Mouse (Mus musculus): Measurements from ENCODE around the gene Tbc1d22b.
"Not testable (repeated sequence)": the region's sequence is repeated elsewhere in the genome, so short reads cannot be mapped to it uniquely, and the experiment has no call there.

The Tbc1d22b gene

DNA sequence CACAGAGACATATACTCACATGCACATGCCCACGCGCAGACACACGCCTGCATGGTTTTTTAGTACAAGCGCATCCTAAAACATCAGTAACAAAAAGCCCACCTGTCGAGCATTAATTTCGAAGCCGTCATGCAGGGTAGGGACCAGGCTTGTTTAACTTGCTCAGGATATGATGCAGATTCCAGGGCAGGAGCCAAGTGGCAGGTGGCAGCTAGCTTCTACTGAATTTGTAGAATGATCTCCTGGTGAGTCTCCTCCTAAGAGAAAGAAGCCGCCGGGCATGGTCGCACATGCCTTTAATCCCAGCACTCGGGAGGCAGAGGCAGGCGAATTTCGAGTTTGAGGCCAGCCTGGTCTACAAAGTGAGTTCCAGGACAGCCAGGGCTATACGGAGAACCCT lies 49.5 kb downstream of the Tbc1d22b start:
- DNase-seq: no peak

DNA sequence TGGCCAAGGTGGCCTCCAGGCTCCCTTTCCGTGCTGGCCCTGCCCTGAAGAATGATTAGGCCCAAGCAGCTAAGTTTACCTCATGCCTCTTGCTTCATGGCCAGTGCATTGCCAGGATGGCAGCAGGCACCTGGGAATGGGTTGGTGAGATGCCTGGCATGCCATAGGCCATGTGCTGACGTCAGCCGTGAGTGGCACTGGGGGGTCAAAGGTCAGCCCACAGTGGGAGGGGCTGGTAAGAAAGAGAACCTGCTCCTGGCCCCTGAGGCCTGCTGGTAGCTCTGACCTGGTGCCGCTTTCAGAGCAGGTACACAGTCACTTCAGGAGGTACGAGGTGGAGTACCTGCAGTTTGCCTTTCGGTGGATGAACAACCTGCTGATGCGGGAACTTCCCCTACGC lies 50.0 kb downstream of the Tbc1d22b start:
- no peak for DNase-seq

DNA sequence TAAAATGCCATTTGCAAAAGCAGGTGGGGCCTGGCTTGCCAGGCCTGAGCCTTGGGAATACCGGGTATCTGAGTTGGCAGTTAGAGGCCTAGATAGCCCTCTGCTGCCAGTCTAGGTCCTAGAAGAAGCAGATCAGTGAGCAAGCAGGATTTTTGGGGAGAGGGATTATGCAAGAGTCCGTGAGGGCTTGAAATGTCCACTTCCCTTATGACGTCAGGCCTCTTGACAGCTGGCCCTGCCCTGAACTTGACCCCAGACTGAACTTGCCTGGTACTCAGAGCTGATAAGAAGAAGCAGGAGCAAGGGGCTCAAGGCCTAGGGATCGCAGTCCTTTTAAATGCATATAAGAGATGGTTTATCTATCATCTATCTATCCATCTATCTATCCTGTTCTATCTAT lies 51.8 kb downstream of the Tbc1d22b start:
- DNase-seq: no peak

DNA sequence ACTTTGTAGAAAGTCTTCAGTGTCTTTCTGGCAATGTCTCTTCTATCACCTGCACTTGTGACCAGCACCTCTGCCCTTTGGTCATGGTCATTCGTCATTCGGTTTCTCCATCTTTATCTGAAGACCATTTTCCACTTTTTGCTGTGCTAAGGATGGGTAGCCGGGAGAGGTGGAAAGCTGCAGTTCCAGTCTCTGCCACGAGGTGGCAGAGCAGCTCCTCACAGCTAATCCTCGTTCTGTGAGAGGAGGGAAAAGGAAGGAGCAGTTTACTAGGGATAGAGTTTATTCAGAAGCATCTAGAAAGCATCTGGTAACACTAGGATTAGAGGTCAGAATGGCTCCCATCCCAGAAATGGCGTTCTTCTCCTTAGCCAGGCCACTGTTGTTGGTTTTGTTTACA lies 53.7 kb downstream of the Tbc1d22b start:
- peak; percentile 93 for DNase-seq

DNA sequence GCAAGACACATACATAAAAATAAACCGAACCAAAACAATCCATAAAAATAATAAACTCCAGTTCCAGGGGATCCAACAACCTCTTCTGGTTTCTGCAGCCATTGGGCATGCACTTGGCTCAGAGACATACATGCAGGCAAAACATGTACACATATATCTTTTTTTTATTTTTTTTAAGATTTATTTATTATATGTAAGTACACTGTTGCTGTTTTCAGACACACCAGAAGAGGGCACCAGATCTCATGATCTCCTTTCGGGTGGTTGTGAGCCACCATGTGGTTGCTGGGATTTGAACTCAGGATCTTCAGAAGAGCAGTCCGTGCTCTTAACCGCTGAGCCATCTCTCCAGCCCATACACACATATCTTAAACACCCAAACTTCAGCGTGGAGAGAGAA lies 63.9 kb downstream of the Tbc1d22b start:
- DNase-seq: not testable (repeated sequence)

GRCm38 (mm10) chr17:29614115-29615023 lies 64.8 kb downstream of the Tbc1d22b start, which contains the start of the genes Rnf8 and Gm28043:
TSS of gene Rnf8 (plus strand) at chr17:29614790.
TSS of gene Gm28043 (plus strand) at chr17:29614876.
- DNase-seq: peak; percentile 96

DNA sequence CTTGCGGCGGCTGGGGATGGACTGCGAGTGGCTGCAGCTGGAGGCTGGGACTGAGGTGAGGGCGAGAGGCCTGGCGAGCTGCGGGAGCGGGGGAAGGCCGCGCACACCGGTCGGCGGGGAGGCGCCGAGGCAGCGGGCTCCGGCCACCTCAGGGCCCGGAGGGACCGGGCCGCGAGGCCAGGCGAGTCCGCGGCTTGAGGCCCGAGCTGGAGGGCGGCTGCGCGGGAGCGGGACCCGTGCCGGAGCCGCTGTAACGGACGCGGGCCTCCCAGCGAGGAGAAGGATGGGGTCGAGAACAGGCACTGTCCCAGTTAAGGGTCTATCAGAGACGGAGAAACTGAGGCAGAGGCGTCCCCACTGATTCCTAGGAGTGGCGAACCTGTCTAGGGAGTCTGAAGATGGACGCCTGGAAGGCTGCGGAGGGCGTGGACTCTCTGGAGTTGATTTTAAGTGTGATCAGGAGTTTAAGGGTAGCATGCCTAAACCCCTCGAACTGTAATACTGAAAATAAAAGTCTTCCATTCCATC lies 65.5 kb downstream of the Tbc1d22b start:
- no peak for DNase-seq

DNA sequence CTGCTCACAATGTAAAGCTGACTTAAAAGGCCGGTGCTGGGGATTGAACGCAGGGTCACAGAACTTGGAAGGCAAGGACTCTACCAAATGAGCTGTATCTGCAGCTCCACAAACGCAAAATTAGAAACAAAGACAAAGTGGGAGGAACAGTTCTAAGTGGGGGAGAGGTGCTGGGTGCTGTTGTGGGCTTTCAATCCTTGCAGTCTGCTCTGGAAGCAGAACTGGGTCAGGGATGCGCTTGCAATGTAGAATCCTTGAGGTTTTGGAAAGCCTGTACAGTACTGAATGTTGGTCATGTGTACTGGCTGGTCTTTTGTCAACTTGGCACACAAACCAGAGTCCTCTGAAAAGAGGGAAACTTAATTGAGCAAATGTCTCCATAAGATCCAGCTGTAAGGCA lies 66.0 kb downstream of the Tbc1d22b start:
- DNase-seq: no peak

DNA sequence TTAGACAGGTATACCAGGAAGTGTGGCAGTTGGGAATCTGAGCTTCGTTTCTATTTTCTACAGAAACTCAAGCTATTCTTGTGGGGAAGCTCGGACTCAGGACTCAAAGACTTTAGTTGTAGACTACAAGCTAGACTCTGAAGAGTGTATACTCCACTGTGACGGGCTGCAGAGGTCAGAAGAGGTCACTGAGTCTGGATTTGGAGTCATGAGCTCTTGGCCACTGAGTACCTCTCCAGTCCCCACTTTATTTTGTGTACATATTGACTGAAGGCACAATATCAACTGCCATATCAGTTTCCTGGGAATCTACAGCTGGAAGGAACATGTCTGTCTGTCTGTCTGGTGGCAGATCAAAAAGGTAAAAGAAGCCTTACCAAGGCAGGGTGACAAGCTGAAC lies 69.6 kb downstream of the Tbc1d22b start:
- no peak for DNase-seq

DNA sequence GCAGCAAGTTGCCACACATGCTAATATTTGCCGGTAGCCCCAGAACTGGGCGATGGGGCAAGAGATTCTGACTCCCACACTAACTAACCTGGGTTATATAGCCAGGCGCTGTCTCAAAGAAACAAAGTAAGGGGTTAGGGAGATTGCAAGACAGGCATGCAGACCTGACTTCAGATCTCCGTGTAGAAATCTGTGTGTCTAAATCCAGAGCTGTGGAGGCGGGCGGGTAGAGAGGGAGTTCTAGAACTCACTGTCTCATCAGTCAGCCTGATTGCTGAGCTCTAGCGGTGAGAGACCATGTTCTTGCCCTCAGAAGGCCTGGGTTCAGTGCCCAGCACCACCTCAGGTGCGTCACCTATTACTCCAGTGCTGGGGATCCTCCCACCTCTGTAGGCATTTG lies 73.9 kb downstream of the Tbc1d22b start:
- DNase-seq: no peak

DNA sequence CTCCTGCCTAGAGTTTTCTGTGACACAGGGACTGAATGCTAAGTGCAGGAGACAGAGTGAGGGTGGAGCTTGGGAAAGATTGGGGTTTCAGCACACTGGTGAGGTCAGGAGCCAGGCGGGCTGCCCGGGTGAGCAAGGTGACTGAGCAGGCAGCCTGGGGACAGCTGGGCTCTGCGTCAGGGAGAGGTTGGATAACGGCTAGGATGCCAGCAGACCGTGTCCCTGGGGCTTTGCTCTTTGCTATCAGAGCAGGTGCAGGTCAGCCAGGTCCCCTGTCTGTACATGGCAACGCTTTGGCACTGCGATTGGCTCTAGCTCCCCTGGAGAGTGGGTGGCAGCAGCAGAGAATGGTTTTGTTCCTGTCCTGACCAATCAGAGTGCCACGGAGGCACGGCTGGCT lies 77.7 kb downstream of the Tbc1d22b start:
- DNase-seq: no peak

- no peak for DNase-seq
Measured at GRCm38 (mm10) chr17:29628946-29629345, 79.4 kb downstream of the Tbc1d22b start.

DNA sequence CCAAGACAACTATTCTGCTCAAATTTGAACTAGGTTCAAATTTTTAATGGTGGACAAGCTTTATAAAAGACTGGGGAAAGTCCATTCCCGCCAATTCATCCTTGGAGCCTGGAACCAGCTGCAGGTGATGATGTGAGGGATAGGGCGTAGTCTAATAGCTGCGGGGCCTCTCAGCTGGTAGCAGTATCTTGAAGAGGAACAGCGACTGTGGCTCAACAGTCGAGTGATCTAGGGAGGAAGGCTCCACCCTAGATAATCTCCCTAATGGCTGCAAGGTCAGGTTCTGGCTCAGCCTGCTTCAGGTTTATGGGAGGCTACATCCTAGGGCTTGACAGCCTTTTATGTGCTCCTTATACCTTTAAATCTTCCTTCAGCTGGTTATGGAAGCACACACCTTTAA lies 80.0 kb downstream of the Tbc1d22b start:
- no peak for DNase-seq

GRCm38 (mm10) chr17:29632312-29632711 lies 82.7 kb downstream of the Tbc1d22b start:
- DNase-seq: no peak

GRCm38 (mm10) chr17:29635492-29635891 lies 85.9 kb downstream of the Tbc1d22b start:
- DNase-seq: no peak

GRCm38 (mm10) chr17:29636118-29636517 lies 86.5 kb downstream of the Tbc1d22b start:
- DNase-seq: peak; percentile 52

GRCm38 (mm10) chr17:29637377-29637776 lies 87.8 kb downstream of the Tbc1d22b start:
- DNase-seq: no peak

DNA sequence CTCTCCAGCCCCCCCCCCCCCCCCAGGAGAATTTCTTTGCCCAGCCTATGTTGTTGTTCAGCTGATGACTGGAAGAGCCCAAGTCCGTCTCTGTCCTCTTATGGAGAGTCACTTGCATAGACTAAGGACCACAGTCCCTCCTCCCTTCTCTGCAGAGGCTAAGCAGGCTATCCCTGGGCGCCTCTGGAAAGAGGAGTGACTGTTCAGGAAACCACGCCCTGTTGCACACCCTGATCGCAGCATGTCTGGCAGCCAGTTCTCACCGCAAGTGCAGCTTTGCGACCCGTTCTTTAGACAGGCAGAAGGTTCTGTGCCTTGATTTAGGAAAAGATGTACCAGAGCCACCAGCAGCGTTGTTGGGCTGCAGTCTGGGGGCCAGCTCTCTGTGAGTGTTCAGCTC lies 88.3 kb downstream of the Tbc1d22b start:
- no peak for DNase-seq

DNA sequence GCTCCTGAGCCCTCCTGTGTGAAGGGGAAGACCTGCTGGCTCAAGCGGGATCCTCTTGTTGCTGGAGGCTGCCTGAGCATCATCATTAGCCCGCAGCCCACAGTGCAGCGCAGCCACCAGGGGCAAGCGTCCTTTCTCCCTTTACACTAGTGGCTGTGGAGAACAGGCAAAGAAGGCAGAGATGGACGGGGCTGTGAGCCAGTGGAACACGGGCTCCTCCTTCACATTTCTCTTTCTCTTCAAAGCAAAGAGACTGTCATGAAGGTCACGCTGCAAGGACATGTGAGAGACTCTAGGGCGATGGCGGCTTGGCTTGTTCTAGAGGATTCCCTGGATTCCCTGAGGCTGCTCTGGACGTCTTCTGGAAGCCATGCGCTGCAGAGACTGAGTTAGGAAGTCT lies 91.4 kb downstream of the Tbc1d22b start:
- no peak for DNase-seq

GRCm38 (mm10) chr17:29642219-29642618 lies 92.6 kb downstream of the Tbc1d22b start:
- DNase-seq: no peak
